Mouse (Mus musculus) neural tube, embryonic 15.5 days (tissue): ENCODE results near the gene Ranbp3. TPM values are rescaled to one million over a fixed set of nuclear protein-coding genes. Genes with fewer than 3 reads are reported as not detected.
A peak's percentile ranks its signal among the peaks of the same experiment; 100 is the strongest.

ENCODE experiments used
- ATAC-seq: fragments of 200-750 bp; cut with Nextera tagmentation; 2 replicates; pipeline ENCODE4 v1.8.0; 2017; ENCODE audit warnings: mild to moderate bottlenecking, moderate TSS enrichment, moderate library complexity; ENCODE audit not compliant: low FRiP score
- H3K27ac ChIP-seq: fragments of 300-500 bp; sonication (generic); replicated peaks from 2 replicates; pipeline ENCODE4 v1.5.1; 2015; ENCODE audit warnings: mild to moderate bottlenecking, inconsistent platforms
- H3K27me3 ChIP-seq: fragments of 300-500 bp; sonication (generic); replicated peaks from 2 replicates; pipeline ENCODE4 v1.6.1; 2015; ENCODE audit warnings: inconsistent platforms
- H3K36me3 ChIP-seq: fragments of 300-500 bp; sonication (generic); 2 replicates; pipeline ENCODE4 v1.6.1; 2015; ENCODE audit warnings: inconsistent platforms
- H3K4me1 ChIP-seq: fragments of 300-500 bp; sonication (generic); 2 replicates; pipeline ENCODE4 v1.6.1; 2015; ENCODE audit warnings: inconsistent platforms
- H3K4me2 ChIP-seq: fragments of 300-500 bp; sonication (generic); 2 replicates; pipeline ENCODE4 v1.6.1; 2015; ENCODE audit warnings: inconsistent platforms, mild to moderate bottlenecking, moderate library complexity
- H3K4me3 ChIP-seq: fragments of 300-500 bp; sonication (generic); replicated peaks from 2 replicates; pipeline ENCODE4 v1.5.1; 2015; ENCODE audit warnings: mild to moderate bottlenecking, inconsistent platforms
- H3K9ac ChIP-seq: fragments of 300-500 bp; sonication (generic); replicated peaks from 2 replicates; pipeline ENCODE4 v1.6.1; 2015; ENCODE audit warnings: mild to moderate bottlenecking, inconsistent platforms
- H3K9me3 ChIP-seq: fragments of 300-500 bp; sonication (generic); replicated peaks from 2 replicates; pipeline ENCODE4 v1.6.1; 2016; ENCODE audit warnings: inconsistent platforms
- WGBS: fragments of 180-500 bp; shearing (Covaris S2); methylation state at CpG from one replicate; pipeline ENCODE4 v1.1.7; 2015; ENCODE audit warnings: mixed read lengths; 5-methylcytosine and 5-hydroxymethylcytosine counted together
- polyA plus RNA-seq: library from polyadenylated mRNA; unstranded; fragments of >200 nt; fragmentation: Nextera tagmentation; extraction: Ambion mirVana; gene quantifications from 2 replicates; pipeline ENCODE4 v1.2.1, GENCODE M21; 2015

Ranbp3 gene
- polyA plus RNA-seq, 1 experiment from 2014 or later, result 94.2 TPM

- 90% methylated on average over 3 of the region's 3 CpGs for WGBS
- Histone ChIP-seq H3K9ac (no peak overlapping the region), H3K36me3 (peaks cover 43% of the 10 kb centered on the region)
Observed at GRCm38 (mm10) chr17:56682880-56683279, 9.8 kb downstream of the Ranbp3 start.

GRCm38 (mm10) chr17:56683546-56684140 lies 10.5 kb downstream of the Ranbp3 start:
- H3K36me3 ChIP-seq, result peaks cover 50% of the 10 kb centered on the region
- H3K9ac ChIP-seq, result no peak overlapping the region
- no peaks in the 10 kb centered on the region for H3K9me3 ChIP-seq
- H3K4me1 ChIP-seq, result peaks cover 12% of the 10 kb centered on the region
- ATAC-seq, result no peak
- H3K4me2 ChIP-seq, result no peak overlapping the region
- no peaks in the 10 kb centered on the region for H3K27me3 ChIP-seq
- H3K27ac ChIP-seq, result no peak overlapping the region
- no peak overlapping the region for H3K4me3 ChIP-seq
- 87% methylated on average over 5 of the region's 5 CpGs for WGBS

More at GRCm38 (mm10) chr17:56682880-56683279, 9.8 kb downstream of the Ranbp3 start:
- H3K4me3 ChIP-seq, result no peak overlapping the region
- H3K4me1 ChIP-seq, result peaks cover 14% of the 10 kb centered on the region
- no peak overlapping the region for H3K27ac ChIP-seq
- ATAC-seq, result no peak
- H3K27me3 ChIP-seq, result no peaks in the 10 kb centered on the region
- H3K9me3 ChIP-seq, result no peaks in the 10 kb centered on the region
- H3K4me2 ChIP-seq, result no peak overlapping the region

- Histone ChIP-seq H3K9ac (no peak overlapping the region), H3K36me3 (peaks cover 49% of the 10 kb centered on the region), H3K27ac (no peak overlapping the region), H3K27me3 (no peaks in the 10 kb centered on the region), H3K4me1 (peaks cover 12% of the 10 kb centered on the region), H3K4me2 (no peak overlapping the region), H3K9me3 (no peaks in the 10 kb centered on the region), H3K4me3 (no peak overlapping the region)
- 74% methylated on average over 2 of the region's 2 CpGs for WGBS
- 0 out of 2 replicates have a peak, but pooled peaks have one; percentile 3 for ATAC-seq
Observed at GRCm38 (mm10) chr17:56684649-56685048, 11.6 kb downstream of the Ranbp3 start.

- Histone ChIP-seq H3K27me3 (no peaks in the 10 kb centered on the region), H3K9me3 (no peaks in the 10 kb centered on the region), H3K9ac (no peak overlapping the region), H3K4me2 (no peak overlapping the region), H3K27ac (no peak overlapping the region), H3K36me3 (peaks cover 47% of the 10 kb centered on the region), H3K4me1 (peaks cover 12% of the 10 kb centered on the region), H3K4me3 (no peak overlapping the region)
- ATAC-seq, result no peak
- WGBS, result 94% methylated on average over 4 of the region's 4 CpGs
Observed at GRCm38 (mm10) chr17:56686801-56687200, 13.7 kb downstream of the Ranbp3 start.

- Histone ChIP-seq H3K4me2 (no peak overlapping the region), H3K9ac (no peak overlapping the region), H3K4me3 (no peak overlapping the region), H3K36me3 (peaks cover 51% of the 10 kb centered on the region), H3K9me3 (no peaks in the 10 kb centered on the region), H3K27ac (no peak overlapping the region), H3K27me3 (no peaks in the 10 kb centered on the region), H3K4me1 (peaks cover 20% of the 10 kb centered on the region)
- no peak for ATAC-seq
Observed at GRCm38 (mm10) chr17:56688045-56688444, 15.0 kb downstream of the Ranbp3 start.

GRCm38 (mm10) chr17:56688689-56689088 lies 15.6 kb downstream of the Ranbp3 start:
- WGBS, result 94% methylated on average over 2 of the region's 2 CpGs
- Histone ChIP-seq H3K36me3 (peaks cover 54% of the 10 kb centered on the region), H3K27me3 (no peaks in the 10 kb centered on the region), H3K4me1 (peaks cover 24% of the 10 kb centered on the region), H3K27ac (no peak overlapping the region), H3K4me3 (no peak overlapping the region), H3K9me3 (no peaks in the 10 kb centered on the region), H3K9ac (no peak overlapping the region), H3K4me2 (no peak overlapping the region)
- ATAC-seq, result no peak

GRCm38 (mm10) chr17:56693395-56693794 lies 20.3 kb downstream of the Ranbp3 start:
- H3K27me3 ChIP-seq, result no peaks in the 10 kb centered on the region
- peak overlapping the region; percentile 56 for H3K27ac ChIP-seq
- no peak for ATAC-seq
- no peak overlapping the region for H3K4me3 ChIP-seq
- no peak overlapping the region for H3K9ac ChIP-seq
- H3K4me2 ChIP-seq, result no peak overlapping the region
- H3K36me3 ChIP-seq, result peaks cover 58% of the 10 kb centered on the region
- WGBS, result 20% methylated on average over 1 of the region's 1 CpGs
- H3K4me1 ChIP-seq, result peaks cover 28% of the 10 kb centered on the region
- H3K9me3 ChIP-seq, result no peaks in the 10 kb centered on the region

- Histone ChIP-seq H3K36me3 (peaks cover 58% of the 10 kb centered on the region), H3K27ac (peak overlapping the region; percentile 56), H3K4me3 (no peak overlapping the region), H3K9ac (no peak overlapping the region), H3K4me1 (peaks cover 28% of the 10 kb centered on the region), H3K4me2 (no peak overlapping the region), H3K27me3 (no peaks in the 10 kb centered on the region), H3K9me3 (no peaks in the 10 kb centered on the region)
- peak; percentile 51 for ATAC-seq
- 36% methylated on average over 6 of the region's 6 CpGs for WGBS
Observed at GRCm38 (mm10) chr17:56693851-56694310, 20.8 kb downstream of the Ranbp3 start.

GRCm38 (mm10) chr17:56700451-56700850 lies 27.4 kb downstream of the Ranbp3 start:
- Histone ChIP-seq H3K27ac (no peak overlapping the region), H3K36me3 (peaks cover 92% of the 10 kb centered on the region), H3K27me3 (no peaks in the 10 kb centered on the region), H3K9ac (no peak overlapping the region), H3K4me3 (no peak overlapping the region), H3K4me1 (0 out of 2 replicates have a peak, but pooled peaks cover under 1% of the 10 kb centered on the region), H3K4me2 (no peak overlapping the region), H3K9me3 (no peaks in the 10 kb centered on the region)
- 90% methylated on average over 2 of the region's 2 CpGs for WGBS
- no peak for ATAC-seq

GRCm38 (mm10) chr17:56703038-56703437 lies 29.9 kb downstream of the Ranbp3 start:
- Histone ChIP-seq H3K27ac (no peak overlapping the region), H3K4me1 (no peaks in the 10 kb centered on the region), H3K9me3 (no peaks in the 10 kb centered on the region), H3K27me3 (no peaks in the 10 kb centered on the region), H3K9ac (no peak overlapping the region), H3K4me3 (no peak overlapping the region), H3K4me2 (no peak overlapping the region), H3K36me3 (peaks cover 95% of the 10 kb centered on the region)
- 85% methylated on average over 4 of the region's 4 CpGs for WGBS
- no peak for ATAC-seq

- no peak overlapping the region for H3K27ac ChIP-seq
- H3K36me3 ChIP-seq, result peaks cover 95% of the 10 kb centered on the region
- ATAC-seq, result no peak
- no peak overlapping the region for H3K4me3 ChIP-seq
- no peak overlapping the region for H3K9ac ChIP-seq
- no peaks in the 10 kb centered on the region for H3K9me3 ChIP-seq
- no peak overlapping the region for H3K4me2 ChIP-seq
- no peaks in the 10 kb centered on the region for H3K27me3 ChIP-seq
- no peaks in the 10 kb centered on the region for H3K4me1 ChIP-seq
- WGBS, result 94% methylated on average over 1 of the region's 1 CpGs
Observed at GRCm38 (mm10) chr17:56706515-56706914, 33.4 kb downstream of the Ranbp3 start.

- H3K27me3 ChIP-seq, result no peaks in the 10 kb centered on the region
- no peak overlapping the region for H3K9ac ChIP-seq
- WGBS, result 79% methylated on average over 4 of the region's 4 CpGs
- no peaks in the 10 kb centered on the region for H3K4me1 ChIP-seq
- no peak overlapping the region for H3K4me3 ChIP-seq
- no peaks in the 10 kb centered on the region for H3K9me3 ChIP-seq
- H3K27ac ChIP-seq, result no peak overlapping the region
- H3K4me2 ChIP-seq, result no peak overlapping the region
- no peak for ATAC-seq
- H3K36me3 ChIP-seq, result peaks cover 94% of the 10 kb centered on the region
Observed at GRCm38 (mm10) chr17:56708692-56709091, 35.6 kb downstream of the Ranbp3 start.
